In genomic region chr2:163195106-163195833, GRCm38 (mm10) we compare ENCODE assay signal across 16 mouse cellular contexts. TPM values are rescaled to one million over a fixed set of nuclear protein-coding genes. Genes with fewer than 3 reads are reported as not detected.
DNase-seq lines count a peak whose midpoint lies in the region; ATAC-seq and TF ChIP-seq lines count a peak whose summit lies in the region.
"Had no signal": no experiment of that assay in that cellular context is flagged by ENCODE, and none has a peak within 500 bp of the region (broad histone marks: within the 10 kb centered on the region; RNA-seq: fewer than 3 reads in every experiment).

No protein-coding gene starts in this region.

- H3K4me2 ChIP-seq in forebrain, embryonic 11.5 days (ENCODE audit: low read depth, low read length, severe bottlenecking), result peak overlapping the region; percentile 28; the same call in 1 of the 2 replicates
- H3K4me2 ChIP-seq in forebrain, postnatal 0 days (ENCODE audit: low read depth), result no peak overlapping the region
- H3K4me2 ChIP-seq in neural tube, embryonic 11.5 days (ENCODE audit: low read depth), result no peak overlapping the region
- H3K4me2 ChIP-seq in intestine, embryonic 16.5 days (ENCODE audit: low read depth, low read length), result no peak overlapping the region
- no peak overlapping the region for H3K4me2 ChIP-seq in neural tube, embryonic 13.5 days
- H3K4me2 ChIP-seq: heart, embryonic 11.5 days; liver, embryonic 13.5 days had no signal

- no peaks in the 10 kb centered on the region for H3K9me3 ChIP-seq in forebrain, embryonic 11.5 days (ENCODE audit: control insufficient read depth, low read length)
- no peaks in the 10 kb centered on the region for H3K9me3 ChIP-seq in forebrain, postnatal 0 days (ENCODE audit: low read length)
- H3K9me3 ChIP-seq in neural tube, embryonic 11.5 days (ENCODE audit: control insufficient read depth, low read length), result no peaks in the 10 kb centered on the region
- H3K9me3 ChIP-seq in intestine, embryonic 16.5 days (ENCODE audit: control insufficient read depth, low read length), result no peaks in the 10 kb centered on the region
- no peaks in the 10 kb centered on the region for H3K9me3 ChIP-seq in neural tube, embryonic 13.5 days
- H3K9me3 ChIP-seq: liver, embryonic 13.5 days had no signal

- H3K36me3 ChIP-seq in forebrain, embryonic 11.5 days (ENCODE audit: control insufficient read depth, insufficient read depth, low read length), result no peaks in the 10 kb centered on the region
- H3K36me3 ChIP-seq in forebrain, postnatal 0 days (ENCODE audit: insufficient read depth), result no peaks in the 10 kb centered on the region
- H3K36me3 ChIP-seq in neural tube, embryonic 11.5 days (ENCODE audit: control insufficient read depth, insufficient read depth, low read length), result no peaks in the 10 kb centered on the region
- no peaks in the 10 kb centered on the region for H3K36me3 ChIP-seq in intestine, embryonic 16.5 days (ENCODE audit: control insufficient read depth, insufficient read depth, low read length)
- no peaks in the 10 kb centered on the region for H3K36me3 ChIP-seq in neural tube, embryonic 13.5 days
- H3K36me3 ChIP-seq: liver, embryonic 13.5 days had no signal

- no peak for DNase-seq in forebrain, embryonic 11.5 days (ENCODE audit: low spot score)
- DNase-seq in forebrain, postnatal 0 days, result no peak
- DNase-seq in neural tube, embryonic 11.5 days (ENCODE audit: low spot score), result peak; percentile 34
- DNase-seq in neural tube, embryonic 10.5 days (ENCODE audit: extremely low spot score, low spot score), result no peak
- no peak for DNase-seq in testis, postnatal 14 days (ENCODE audit: low spot score)
- no peak for DNase-seq in thymus, postnatal 0 days (ENCODE audit: low spot score)
- DNase-seq: gastrocnemius, postnatal 36 days; layer of hippocampus, postnatal 36 days; left cerebral cortex, postnatal 4 days; liver, embryonic 13.5 days; lung, postnatal 10 days; right cerebral cortex, postnatal 14 days had no signal

- H3K4me1 ChIP-seq in forebrain, embryonic 11.5 days (replicated peaks; ENCODE audit: control insufficient read depth, insufficient read depth, low read length), result peaks cover 30% of the 10 kb centered on the region
- no peaks in the 10 kb centered on the region for H3K4me1 ChIP-seq in forebrain, postnatal 0 days (ENCODE audit: insufficient read depth)
- H3K4me1 ChIP-seq in neural tube, embryonic 11.5 days (ENCODE audit: control insufficient read depth, insufficient read depth, low read length), result peaks cover 23% of the 10 kb centered on the region
- H3K4me1 ChIP-seq in intestine, embryonic 16.5 days (ENCODE audit: control insufficient read depth, insufficient read depth, low read length), result peaks cover 12% of the 10 kb centered on the region
- peaks cover 37% of the 10 kb centered on the region for H3K4me1 ChIP-seq in neural tube, embryonic 13.5 days (replicated peaks)
- H3K4me1 ChIP-seq: liver, embryonic 13.5 days had no signal

- no peak overlapping the region for H3K4me3 ChIP-seq in forebrain, embryonic 11.5 days (ENCODE audit: low read depth, low read length)
- H3K4me3 ChIP-seq in forebrain, postnatal 0 days (ENCODE audit: low read depth, low read length), result no peak overlapping the region
- H3K4me3 ChIP-seq in neural tube, embryonic 11.5 days (ENCODE audit: low read depth, low read length), result no peak overlapping the region
- H3K4me3 ChIP-seq in intestine, embryonic 16.5 days (ENCODE audit: low read length), result no peak overlapping the region
- no peak overlapping the region for H3K4me3 ChIP-seq in neural tube, embryonic 13.5 days
- H3K4me3 ChIP-seq: liver, embryonic 13.5 days had no signal

- 10% methylated on average over 6 of the region's 6 CpGs for WGBS in forebrain, embryonic 11.5 days
- WGBS in forebrain, postnatal 0 days, result 21% methylated on average over 6 of the region's 6 CpGs
- WGBS in neural tube, embryonic 11.5 days, result 21% methylated on average over 6 of the region's 6 CpGs
- 51% methylated on average over 6 of the region's 6 CpGs for WGBS in intestine, embryonic 16.5 days
- WGBS in neural tube, embryonic 13.5 days, result 10% methylated on average over 6 of the region's 6 CpGs

- peak overlapping the region; percentile 18 for H3K9ac ChIP-seq in forebrain, embryonic 11.5 days (ENCODE audit: low read length)
- no peak overlapping the region for H3K9ac ChIP-seq in forebrain, postnatal 0 days
- peak overlapping the region; percentile 29; the same call in 1 of the 2 replicates for H3K9ac ChIP-seq in neural tube, embryonic 11.5 days (ENCODE audit: low read length)
- H3K9ac ChIP-seq in intestine, embryonic 16.5 days (ENCODE audit: low read depth, low read length), result no peak overlapping the region
- H3K9ac ChIP-seq in neural tube, embryonic 13.5 days, result no peak overlapping the region
- H3K9ac ChIP-seq: liver, embryonic 13.5 days had no signal

- no peak for TF ChIP-seq CTCF in forebrain, postnatal 0 days (IDR thresholded peaks at IDR 0.05; ENCODE audit: low read depth)

- peak; percentile 47; the same call in 1 of the 2 replicates for ATAC-seq in forebrain, embryonic 11.5 days (replicated peaks; ENCODE audit: low FRiP score)
- ATAC-seq in forebrain, postnatal 0 days, result no peak
- ATAC-seq in neural tube, embryonic 11.5 days (ENCODE audit: insufficient read depth, low FRiP score, low TSS enrichment), result peak; percentile 64; the same call in 1 of the 2 replicates
- 0 out of 2 replicates have a peak, but pooled peaks have one; percentile 2 for ATAC-seq in intestine, embryonic 16.5 days
- peak; percentile 34; the same call in 1 of the 2 replicates for ATAC-seq in neural tube, embryonic 13.5 days (ENCODE audit: low read depth)

- H3K27me3 ChIP-seq in forebrain, embryonic 11.5 days (ENCODE audit: control insufficient read depth, insufficient read depth, low read length), result no peaks in the 10 kb centered on the region
- no peaks in the 10 kb centered on the region; the same call in 1 of the 2 replicates for H3K27me3 ChIP-seq in forebrain, postnatal 0 days (ENCODE audit: insufficient read depth, low read length)
- H3K27me3 ChIP-seq in neural tube, embryonic 11.5 days (ENCODE audit: control insufficient read depth, insufficient read depth, low read length), result no peaks in the 10 kb centered on the region
- H3K27me3 ChIP-seq in intestine, embryonic 16.5 days (replicated peaks; ENCODE audit: control insufficient read depth, insufficient read depth, low read length), result no peaks in the 10 kb centered on the region
- H3K27me3 ChIP-seq in neural tube, embryonic 13.5 days, result peaks cover 36% of the 10 kb centered on the region

- H3K27ac ChIP-seq in forebrain, embryonic 11.5 days (ENCODE audit: low read depth, low read length), result peak overlapping the region; percentile 70
- H3K27ac ChIP-seq in forebrain, postnatal 0 days (ENCODE audit: low read depth, low read length), result no peak overlapping the region
- H3K27ac ChIP-seq in neural tube, embryonic 11.5 days (ENCODE audit: low read depth, low read length), result peak overlapping the region; percentile 61
- no peak overlapping the region for H3K27ac ChIP-seq in intestine, embryonic 16.5 days (ENCODE audit: low read length)
- 0 out of 2 replicates have a peak overlapping the region, but pooled peaks have one; percentile 14 for H3K27ac ChIP-seq in neural tube, embryonic 13.5 days (replicated peaks)
- H3K27ac ChIP-seq: liver, embryonic 13.5 days had no signal

RNA-seq across cellular contexts. Expression of gene Tox2, which starts 7.7 kb away (rescaled TPM):
- 35.0 and 35.5 TPM in 2 replicates for polyA plus RNA-seq in forebrain, embryonic 11.5 days (2014; fragmentation: Nextera tagmentation; extraction: Ambion mirVana)
- 2.8 and 8.0 TPM in 2 replicates for total RNA-seq in forebrain, postnatal 0 days (2014; rRNA removed)
- polyA plus RNA-seq in forebrain, postnatal 0 days (2015; fragmentation: Nextera tagmentation; extraction: Ambion mirVana), result 21.0 and 35.2 TPM in 2 replicates
- polyA plus RNA-seq in neural tube, embryonic 11.5 days (2014; fragmentation: Nextera tagmentation; extraction: Ambion mirVana), result 18.0 and 20.3 TPM in 2 replicates
- 5.6 and 5.7 TPM in 2 replicates for polyA plus RNA-seq in intestine, embryonic 16.5 days (2015; fragmentation: Nextera tagmentation; extraction: Ambion mirVana)
- polyA plus RNA-seq in neural tube, embryonic 13.5 days (2015; fragmentation: Nextera tagmentation; extraction: Ambion mirVana), result 22.0 and 22.7 TPM in 2 replicates
- polyA plus RNA-seq in thymus, postnatal 0 days (2015; fragmentation: Nextera tagmentation; extraction: Ambion mirVana), result 2.7 and 3.5 TPM in 2 replicates
- total RNA-seq: CH12.LX had no signal

Comparison
In these comparisons a context has a peak if more than half of its experiments do, and no peak if none do; other contexts are left out.
1. H3K27ac ChIP-seq: peak in forebrain, embryonic 11.5 days (single experiment), neural tube, embryonic 11.5 days (single experiment) and neural tube, embryonic 13.5 days (single experiment); none in forebrain, postnatal 0 days (single experiment) and intestine, embryonic 16.5 days (single experiment).
2. H3K9ac ChIP-seq: peak in forebrain, embryonic 11.5 days (single experiment) and neural tube, embryonic 11.5 days (single experiment); none in forebrain, postnatal 0 days (single experiment), intestine, embryonic 16.5 days (single experiment) and neural tube, embryonic 13.5 days (single experiment).